31 mouse cellular contexts compared by ENCODE assay signal in genomic region chr11:105112448-105112847, GRCm38 (mm10). TPM values are rescaled to one million over a fixed set of nuclear protein-coding genes. Genes with fewer than 3 reads are reported as not detected.
DNase-seq lines count a peak whose midpoint lies in the region; ATAC-seq and TF ChIP-seq lines count a peak whose summit lies in the region.
"Not testable (repeated sequence)": the region's sequence is repeated elsewhere in the genome, so short reads cannot be mapped to it uniquely, and the experiment has no call there.
"Had no signal": no experiment of that assay in that cellular context is flagged by ENCODE, and none has a peak within 500 bp of the region (broad histone marks: within the 10 kb centered on the region; RNA-seq: fewer than 3 reads in every experiment).

No protein-coding gene starts in this region.

- peaks cover 15% of the 10 kb centered on the region for H3K27me3 ChIP-seq in E14TG2a.4 (ENCODE audit: insufficient read depth, low read length)
- H3K27me3 ChIP-seq in hindbrain, embryonic 16.5 days (replicated peaks; ENCODE audit: control insufficient read depth, insufficient read depth, low read length): not testable (repeated sequence)

- not testable (repeated sequence) for H3K9me3 ChIP-seq in E14TG2a.4 (ENCODE audit: low read length); hindbrain, embryonic 16.5 days (ENCODE audit: control insufficient read depth, low read length)

- H3K9ac ChIP-seq in hindbrain, embryonic 16.5 days (ENCODE audit: low read depth, low read length): not testable (repeated sequence)

- H3K27ac ChIP-seq in hindbrain, embryonic 16.5 days (ENCODE audit: low read depth, low read length): not testable (repeated sequence)

- TF ChIP-seq CTCF in E14TG2a.4 (conservative IDR thresholded peaks at IDR 0.05; ENCODE audit: low read length): not testable (repeated sequence)

- peak; percentile 54 for DNase-seq in R1 (ENCODE audit: low read depth, low spot score)
- DNase-seq in retina, postnatal 1 day: peak; percentile 7

- 78% methylated on average over 19 of the region's 22 CpGs for WGBS in hindbrain, embryonic 16.5 days

- ATAC-seq in erythroid progenitor cell, adult 5-6 weeks (replicated peaks; ENCODE audit: low FRiP score, poor library complexity, severe bottlenecking): 0 out of 2 replicates have a peak, but pooled peaks have one; percentile 19
- not testable (repeated sequence) for ATAC-seq in hindbrain, embryonic 16.5 days
- ATAC-seq in megakaryocyte progenitor cell, adult 5-6 weeks (replicated peaks; ENCODE audit: poor library complexity): 0 out of 2 replicates have a peak, but pooled peaks have one; percentile 31

- H3K4me1 ChIP-seq in E14TG2a.4 (replicated peaks; ENCODE audit: low read depth, low read length): peaks cover 14% of the 10 kb centered on the region
- not testable (repeated sequence) for H3K4me1 ChIP-seq in hindbrain, embryonic 16.5 days (ENCODE audit: control insufficient read depth, insufficient read depth, low read depth, low read length)

- 0 out of 2 replicates have a peak overlapping the region, but pooled peaks have one; percentile 17 for H3K4me2 ChIP-seq in hindbrain, embryonic 16.5 days (ENCODE audit: low read length)

- peak overlapping the region; percentile 39 for H3K4me3 ChIP-seq in E14TG2a.4 (replicated peaks; ENCODE audit: low read length)
- not testable (repeated sequence) for H3K4me3 ChIP-seq in hindbrain, embryonic 16.5 days (ENCODE audit: low read length)

- H3K36me3 ChIP-seq in E14TG2a.4 (ENCODE audit: insufficient read depth, low read length); hindbrain, embryonic 16.5 days (ENCODE audit: control insufficient read depth, insufficient read depth, low read length): not testable (repeated sequence)

RNA-seq across cellular contexts. Expression of gene Mettl2, which starts 13.8 kb away (rescaled TPM):
- 2.9 TPM in 1 of 2 replicates, not detected in the other for total RNA-seq in erythroid progenitor cell, adult 5-6 weeks (2015; ENCODE audit: low replicate concordance)
- 1.7 and 7.1 TPM in 2 replicates for total RNA-seq in erythroid progenitor cell, adult 5-6 weeks (2017; ENCODE audit: low replicate concordance)
- 30.3 and 31.2 TPM in 2 replicates for polyA plus RNA-seq in hindbrain, embryonic 16.5 days (2015; fragmentation: Nextera tagmentation; extraction: Ambion mirVana)
- total RNA-seq in megakaryocyte progenitor cell, adult 5-6 weeks (2015): 16.4 and 18.8 TPM in 2 replicates
- total RNA-seq in megakaryocyte progenitor cell, adult 5-6 weeks (2017): 29.1 and 30.6 TPM in 2 replicates

RNA-seq across cellular contexts. Expression of gene Gm10842, which starts 34.2 kb away (rescaled TPM):
- total RNA-seq in erythroid progenitor cell, adult 5-6 weeks (2015; ENCODE audit: low replicate concordance): not detected in 2 replicates
- not detected in 2 replicates for total RNA-seq in erythroid progenitor cell, adult 5-6 weeks (2017; ENCODE audit: low replicate concordance)
- not detected in 2 replicates for polyA plus RNA-seq in hindbrain, embryonic 16.5 days (2015; fragmentation: Nextera tagmentation; extraction: Ambion mirVana)
- not detected in 2 replicates for total RNA-seq in megakaryocyte progenitor cell, adult 5-6 weeks (2015)
- not detected in 2 replicates for total RNA-seq in megakaryocyte progenitor cell, adult 5-6 weeks (2017)
- total RNA-seq: adrenal gland, adult 2 months; adrenal gland, postnatal 14 days; adrenal gland, postnatal 4 days; common myeloid progenitor, adult 5-6 weeks; gastrocnemius, adult 18-20 months; gastrocnemius, postnatal 10 days; gastrocnemius, postnatal 36 days; heart, adult 8-10 months; heart, postnatal 10 days; heart, postnatal 36 days; hindbrain, postnatal 0 days; MEL had no signal
- polyA plus RNA-seq: adrenal gland, adult 2 months; cerebellum, adult 2 months; embryonic facial prominence, embryonic 12.5 days; embryonic facial prominence, embryonic 15.5 days; erythroblast, embryonic 14.5 days; forebrain, embryonic 10.5 days; forebrain, embryonic 13.5 days; forebrain, embryonic 16.5 days; heart, embryonic 11.5 days; heart, embryonic 15.5 days; hindbrain, embryonic 10.5 days; hindbrain, embryonic 13.5 days; hindbrain, postnatal 0 days; inflammation-experienced regulatory T-cells, adult 6 months; intestine, embryonic 16.5 days had no signal

RNA-seq across cellular contexts. Expression of gene Efcab3, which starts 49.1 kb away (rescaled TPM):
- not detected in 2 replicates for total RNA-seq in erythroid progenitor cell, adult 5-6 weeks (2015; ENCODE audit: low replicate concordance)
- not detected in 2 replicates for total RNA-seq in erythroid progenitor cell, adult 5-6 weeks (2017; ENCODE audit: low replicate concordance)
- not detected in 2 replicates for polyA plus RNA-seq in hindbrain, embryonic 16.5 days (2015; fragmentation: Nextera tagmentation; extraction: Ambion mirVana)
- total RNA-seq in megakaryocyte progenitor cell, adult 5-6 weeks (2015): not detected in 2 replicates
- not detected in 2 replicates for total RNA-seq in megakaryocyte progenitor cell, adult 5-6 weeks (2017)
- total RNA-seq: common myeloid progenitor, adult 5-6 weeks; gastrocnemius, adult 18-20 months; gastrocnemius, postnatal 10 days; gastrocnemius, postnatal 36 days; heart, adult 8-10 months; heart, postnatal 10 days; heart, postnatal 36 days; hindbrain, postnatal 0 days; MEL had no signal
- polyA plus RNA-seq: adrenal gland, adult 2 months; embryonic facial prominence, embryonic 12.5 days; embryonic facial prominence, embryonic 15.5 days; erythroblast, embryonic 14.5 days; forebrain, embryonic 10.5 days; forebrain, embryonic 13.5 days; forebrain, embryonic 16.5 days; heart, embryonic 11.5 days; heart, embryonic 15.5 days; hindbrain, embryonic 10.5 days; hindbrain, embryonic 13.5 days; inflammation-experienced regulatory T-cells, adult 6 months had no signal
